Comparison of ENCODE assay signal across 18 mouse cellular contexts in genomic region chr5:144860913-144861312, GRCm38 (mm10).
DNase-seq lines count a peak whose midpoint lies in the region; ATAC-seq and TF ChIP-seq lines count a peak whose summit lies in the region.
"Had no signal": no experiment of that assay in that cellular context is flagged by ENCODE, and none has a peak within 500 bp of the region (broad histone marks: within the 10 kb centered on the region; RNA-seq: fewer than 3 reads in every experiment).

No protein-coding gene starts in this region.

- peaks cover 6% of the 10 kb centered on the region for H3K9me3 ChIP-seq in megakaryocyte, embryonic 14.5 days

- peaks cover 8% of the 10 kb centered on the region for H3K4me1 ChIP-seq in megakaryocyte, embryonic 14.5 days
- H3K4me1 ChIP-seq: embryonic facial prominence, embryonic 10.5 days; embryonic facial prominence, embryonic 12.5 days had no signal

- no peaks in the 10 kb centered on the region for H3K27me3 ChIP-seq in megakaryocyte, embryonic 14.5 days (replicated peaks)
- H3K27me3 ChIP-seq: embryonic facial prominence, embryonic 12.5 days had no signal

- 0 out of 2 replicates have a peak overlapping the region, but pooled peaks have one; percentile 40 for H3K27ac ChIP-seq in left cerebral cortex, adult 2 months
- H3K27ac ChIP-seq: embryonic facial prominence, embryonic 10.5 days; embryonic facial prominence, embryonic 12.5 days had no signal

- no peak for DNase-seq in left cerebral cortex, adult 2 months (ENCODE audit: extremely low spot score in 1 of 2, low spot score in 2 of 2)
- DNase-seq in left cerebral cortex, postnatal 14 days (ENCODE audit: low spot score in 2 of 2) = no peak
- DNase-seq in urinary bladder, adult 18-20 months (ENCODE audit: low spot score in 2 of 2) = no peak
- DNase-seq: adrenal gland, adult 2 months; adrenal gland, postnatal 10 days; adrenal gland, postnatal 25 days; cerebellum, adult 11-12 months; cerebellum, adult 2 months; cerebellum, adult 9-10 months; cerebellum, postnatal 10 days; cerebellum, postnatal 25 days had no signal

- no peak for TF ChIP-seq CTCF in left cerebral cortex, adult 2 months (IDR thresholded peaks at IDR 0.05)

- no peak for ATAC-seq in megakaryocyte, adult 5-6 weeks (ENCODE audit: poor library complexity, severe bottlenecking)
- 0 out of 2 replicates have a peak, but pooled peaks have one; percentile 4 for ATAC-seq in megakaryocyte-erythroid progenitor cell, adult 5-6 weeks (replicated peaks; ENCODE audit: low FRiP score, low TSS enrichment, poor library complexity, severe bottlenecking)
- ATAC-seq: forebrain, embryonic 14.5 days; forebrain, embryonic 16.5 days had no signal

- intact Hi-C loops in left cerebral cortex, adult 2 months (cut with DNase I) = no loop called here
- intact Hi-C loops in left cerebral cortex, postnatal 14 days (cut with DNase I) = no loop called here

- no peak overlapping the region for H3K4me3 ChIP-seq in left cerebral cortex, adult 2 months
- peak overlapping the region; percentile 33 for H3K4me3 ChIP-seq in megakaryocyte, embryonic 14.5 days (replicated peaks)
- H3K4me3 ChIP-seq: embryonic facial prominence, embryonic 10.5 days; embryonic facial prominence, embryonic 12.5 days had no signal

- H3K36me3 ChIP-seq in megakaryocyte, embryonic 14.5 days (replicated peaks; ENCODE audit: low read length) = peaks cover 55% of the 10 kb centered on the region
